Mouse (Mus musculus): Measurements from ENCODE around the gene Gse1.

DNA sequence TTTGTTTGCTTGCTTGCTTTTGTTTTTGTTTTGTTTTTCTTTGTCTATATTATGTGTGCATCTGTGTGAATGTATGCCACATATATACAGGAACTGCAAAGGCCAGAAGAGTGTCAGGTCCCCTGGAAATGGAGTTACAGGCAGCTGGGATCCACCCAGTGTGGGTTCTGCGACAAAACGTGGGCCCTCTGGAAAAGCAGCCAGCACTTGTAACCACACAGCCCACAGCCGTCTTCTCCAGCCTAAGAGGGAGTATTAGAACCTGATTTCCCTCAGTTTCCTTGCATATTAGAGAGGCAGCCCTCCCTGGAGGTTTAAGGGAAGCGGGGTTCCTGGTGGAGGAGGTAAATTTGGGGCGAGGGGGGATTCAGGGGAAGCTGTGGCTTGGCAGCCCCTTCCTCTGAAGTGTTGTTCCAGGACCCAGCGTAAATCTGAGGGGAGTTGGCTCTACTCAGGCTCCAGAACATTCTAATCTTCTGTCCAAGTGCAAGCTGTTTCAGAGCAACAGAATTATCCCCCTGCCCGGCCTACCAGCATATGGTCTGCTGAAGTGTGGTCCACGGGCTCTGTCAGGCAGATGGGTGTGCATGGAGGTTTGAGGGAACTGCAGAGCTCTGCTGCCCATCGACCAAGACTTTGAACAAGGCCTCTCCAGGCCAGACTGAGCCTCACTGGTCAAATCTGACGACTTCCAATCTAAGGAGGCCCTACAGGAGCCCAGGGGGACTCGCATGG is 74.9 kb downstream of the Gse1 start:
- TF ChIP-seq CHD2 (IDR thresholded peaks at IDR 0.05; ENCODE audit: low read depth, low read length) (no peak), MAFK (IDR thresholded peaks at IDR 0.05; ENCODE audit: insufficient read depth, low read depth, low read length) (no peak), ZNF384 (IDR thresholded peaks at IDR 0.05; ENCODE audit: low read depth, low read length) (no peak), ZC3H11A (IDR thresholded peaks at IDR 0.05; ENCODE audit: borderline replicate concordance, low read depth, low read length) (no peak), HCFC1 (IDR thresholded peaks at IDR 0.05; ENCODE audit: borderline replicate concordance, insufficient read depth, low read length) (no peak)
